Mouse (Mus musculus) cerebellum, adult 11-12 months (tissue): ENCODE results near the gene Fabp3.

Experiments used
- DNase-seq: peaks from one replicate; pipeline ENCODE4 v3.0.0; 2022

Fabp3 gene

DNA sequence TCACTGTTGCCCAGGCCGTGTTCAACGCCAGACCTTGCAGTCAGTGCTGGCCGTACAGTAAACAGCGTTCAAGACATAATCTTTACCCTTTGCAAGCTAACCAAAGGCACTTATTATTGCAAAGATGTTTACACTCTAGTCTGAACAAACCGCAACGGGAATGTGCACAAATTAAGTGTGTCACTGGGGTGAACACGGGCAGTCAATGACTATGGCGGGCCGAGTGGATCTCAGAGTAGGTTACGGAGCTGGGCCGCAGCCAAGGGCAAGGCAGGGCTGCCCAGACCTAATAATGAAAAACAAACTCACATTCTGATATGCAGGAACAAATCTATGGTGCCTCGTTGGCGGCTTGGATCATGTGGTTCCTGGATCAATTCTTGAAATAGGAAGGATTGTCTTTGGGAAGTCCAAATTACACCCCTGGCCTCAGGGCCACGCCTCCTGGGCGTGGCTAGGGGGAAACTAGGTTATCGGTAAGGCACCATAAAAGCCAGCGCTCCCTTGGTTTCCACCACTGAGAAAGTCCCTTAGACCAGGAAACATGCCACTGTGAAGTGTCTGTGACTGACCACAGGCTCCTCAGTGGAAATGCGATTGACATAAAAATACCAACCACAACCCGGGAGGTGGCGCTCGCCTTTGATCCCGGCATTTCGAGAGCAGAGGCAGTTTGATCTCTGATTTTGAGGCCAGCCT lies 13.2 kb upstream of the Fabp3 start:
- no peak for DNase-seq

DNA sequence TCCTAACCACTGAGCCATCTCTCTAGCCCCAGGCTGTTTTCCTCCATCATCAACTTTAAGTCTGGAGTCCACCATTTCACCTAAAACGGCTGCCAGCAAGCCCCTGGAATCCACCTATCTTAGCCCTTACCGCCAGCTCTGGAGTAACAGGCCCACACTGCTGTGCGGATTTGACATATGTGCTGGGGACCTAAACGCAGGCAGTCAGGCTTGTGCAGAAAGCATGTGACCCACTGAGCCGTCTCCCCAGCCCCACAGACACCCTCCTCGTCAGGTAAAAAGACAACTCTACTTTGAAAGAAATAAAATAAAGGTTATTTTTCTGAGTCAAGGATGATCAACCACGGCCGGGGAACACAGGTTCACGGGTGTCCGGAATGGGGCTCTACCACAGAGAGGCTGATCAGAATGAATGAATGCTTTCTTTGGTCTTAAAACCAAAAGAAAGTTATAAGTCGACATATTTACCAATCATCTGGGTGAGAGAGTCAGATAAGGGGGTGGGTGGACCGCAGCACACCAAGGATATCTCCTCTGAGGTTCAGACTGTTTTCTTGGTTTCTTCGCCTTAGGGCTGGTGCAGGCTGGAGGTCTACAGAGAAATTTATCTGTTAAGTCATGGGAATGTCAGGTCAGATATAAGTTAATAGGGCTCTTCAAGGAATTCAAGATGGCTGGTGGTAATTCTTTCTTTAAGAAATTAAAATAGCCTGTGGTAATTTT lies 12.0 kb upstream of the Fabp3 start:
- no peak for DNase-seq

DNA sequence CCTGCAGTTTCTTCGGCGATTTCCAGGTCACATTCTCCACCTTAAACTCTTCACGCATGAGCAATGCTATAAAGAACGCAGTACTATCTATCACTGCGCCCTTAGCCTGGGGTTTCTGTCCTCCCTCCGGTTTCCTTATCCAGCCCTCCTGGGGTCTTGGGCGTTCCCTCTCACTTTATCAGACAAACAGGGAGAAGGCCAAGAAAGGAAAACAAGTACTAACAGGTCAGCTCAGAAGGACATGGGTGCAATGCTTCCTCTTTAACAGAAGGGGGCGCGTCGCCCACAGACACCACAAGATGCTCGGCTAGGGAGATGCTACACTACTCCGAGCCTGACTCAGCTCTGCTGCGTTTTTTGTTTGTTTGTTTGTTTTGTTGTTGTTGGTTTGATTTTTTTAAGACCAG lies 11.3 kb upstream of the Fabp3 start:
- no peak for DNase-seq

DNA sequence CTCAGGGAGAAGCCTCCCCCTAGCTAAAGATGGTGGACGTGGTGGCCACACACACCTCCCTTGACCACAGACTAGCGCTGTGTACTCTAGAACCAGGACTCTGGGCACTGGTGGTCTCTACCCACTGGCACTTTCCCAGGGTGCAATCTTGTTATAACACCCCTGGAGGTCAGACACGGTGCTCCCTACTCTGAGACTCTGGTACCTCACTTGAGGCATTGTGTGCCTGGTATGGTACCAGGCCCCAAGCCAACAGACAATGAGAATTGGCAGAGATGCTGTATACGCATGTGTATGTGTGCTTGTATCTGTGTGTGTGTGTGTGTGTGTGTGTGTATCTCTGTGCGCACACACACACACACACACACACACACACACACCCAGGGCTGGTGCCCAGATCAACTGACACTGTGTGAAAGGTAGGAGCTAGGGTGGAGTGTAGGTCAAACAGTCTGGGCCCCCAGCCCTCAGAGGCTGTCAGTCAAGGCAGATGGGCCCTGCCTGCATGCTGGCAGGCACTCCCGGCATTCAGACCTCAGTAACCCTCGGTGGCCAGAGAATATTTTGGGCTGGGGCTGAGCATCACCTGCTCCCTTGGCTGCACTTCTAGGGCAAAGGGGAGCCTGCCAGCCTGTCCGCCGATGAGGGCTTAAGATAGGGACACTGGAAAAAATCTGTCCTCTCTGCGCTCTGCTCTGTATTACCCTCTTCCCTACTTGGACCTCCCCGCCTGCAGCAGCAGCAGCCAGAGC lies 9.3 kb upstream of the Fabp3 start:
- DNase-seq, result peak; percentile 83

DNA sequence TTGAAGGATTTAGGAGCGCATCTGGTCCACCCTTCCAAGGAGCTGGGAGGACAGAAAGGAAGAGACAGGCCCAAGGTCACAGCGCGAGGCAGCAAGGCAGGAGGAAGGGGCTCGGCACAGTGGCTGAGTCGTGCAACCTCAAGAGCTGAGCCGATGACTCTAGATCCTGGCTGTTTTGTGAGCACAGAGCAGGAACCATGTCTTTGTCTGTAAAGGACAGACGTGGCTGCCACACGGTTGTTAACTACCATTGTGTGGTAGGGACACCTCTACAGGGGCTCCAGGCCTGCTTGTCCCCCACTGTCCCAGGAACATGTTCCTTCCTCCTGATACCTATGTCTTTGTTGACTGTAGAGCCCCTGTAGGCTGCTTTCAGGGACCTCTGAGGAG lies 8.8 kb upstream of the Fabp3 start:
- no peak for DNase-seq

DNA sequence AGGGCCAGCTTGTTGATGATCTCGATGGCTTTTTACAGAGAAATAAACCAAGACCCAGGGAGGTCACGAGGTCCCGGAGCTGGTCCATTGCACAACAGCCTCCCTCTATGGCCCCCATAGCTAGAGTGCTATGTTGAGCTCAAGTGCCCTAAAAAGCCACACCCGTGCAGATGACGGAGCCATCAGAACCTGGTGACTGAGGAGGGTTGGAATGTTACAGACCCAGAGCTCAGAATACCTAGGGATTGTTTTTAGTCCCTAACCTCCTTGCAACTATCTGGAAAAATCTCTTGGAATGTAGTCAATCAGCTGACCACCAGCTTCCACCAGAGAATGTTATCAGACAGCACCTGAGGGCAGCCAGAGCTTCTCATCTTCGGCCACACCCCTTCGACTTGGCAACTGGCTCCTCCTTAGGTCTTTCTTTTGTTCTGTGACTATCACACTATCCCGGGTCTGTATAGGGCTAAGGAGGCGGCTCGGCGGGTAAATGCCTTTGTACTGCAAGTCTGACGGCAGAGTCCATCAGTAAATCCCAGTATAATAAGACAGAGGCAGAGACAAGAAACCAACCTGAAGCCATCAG lies 6.0 kb upstream of the Fabp3 start:
- no peak for DNase-seq

DNA sequence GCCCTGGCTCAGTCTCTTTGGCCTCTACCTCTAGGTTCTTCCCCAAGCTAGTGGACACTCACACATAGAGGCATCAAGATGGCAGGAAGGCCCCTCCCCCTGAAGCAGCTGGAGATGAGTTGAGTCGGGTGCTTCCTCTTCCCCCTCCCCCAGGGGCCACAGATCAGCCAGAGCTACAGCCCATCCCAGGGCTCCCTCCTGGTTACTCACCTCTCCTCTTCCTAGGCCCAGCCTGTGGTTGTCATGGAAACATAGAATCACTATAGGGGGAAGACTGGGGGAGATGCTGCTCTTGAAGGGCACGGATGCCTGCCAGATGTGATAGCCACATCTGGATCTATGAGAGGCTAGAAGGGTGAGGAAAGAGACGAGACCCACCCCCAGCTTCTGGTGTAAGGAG lies 3.6 kb upstream of the Fabp3 start:
- no peak for DNase-seq

DNA sequence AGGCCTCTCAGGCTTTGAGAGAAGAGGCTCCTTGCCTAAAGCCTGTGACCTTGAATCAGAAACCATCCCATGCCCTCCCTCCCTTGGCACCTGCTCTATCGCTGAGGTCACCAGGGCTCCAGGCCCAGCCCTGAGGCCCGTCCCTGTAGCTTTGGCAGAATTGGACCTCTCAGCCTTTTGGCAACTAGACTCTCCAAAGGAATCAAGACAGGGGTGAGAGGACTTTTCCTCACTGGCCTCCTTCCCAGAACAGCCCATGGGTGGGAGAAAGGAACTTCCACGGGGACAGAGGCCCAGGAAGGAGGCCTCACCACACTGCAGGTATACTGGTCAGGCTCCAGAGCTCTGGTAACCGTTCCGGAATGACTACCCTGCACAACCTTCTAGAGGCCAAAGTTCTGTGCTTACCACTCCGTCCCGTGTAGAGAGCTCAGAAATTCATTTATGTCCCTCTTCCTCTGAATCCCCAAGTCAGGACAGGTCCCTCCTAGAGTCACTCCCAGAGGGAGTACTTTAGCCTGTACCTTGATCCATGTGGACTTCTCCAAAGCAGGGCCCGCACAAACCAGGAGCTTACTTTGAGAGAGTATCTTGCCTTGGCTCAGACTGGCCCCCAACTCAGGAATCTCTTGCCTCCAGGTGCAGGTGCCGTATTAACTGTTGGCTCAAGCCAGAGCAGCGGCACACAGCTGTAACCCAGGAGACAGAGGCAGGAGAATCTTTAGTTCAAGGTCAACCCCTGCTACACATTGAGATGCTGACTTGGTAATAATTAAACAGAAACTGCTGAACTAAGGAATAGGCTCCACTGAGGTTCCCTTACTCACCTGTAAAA lies 1.4 kb upstream of the Fabp3 start:
- peak; percentile 59 for DNase-seq

DNA sequence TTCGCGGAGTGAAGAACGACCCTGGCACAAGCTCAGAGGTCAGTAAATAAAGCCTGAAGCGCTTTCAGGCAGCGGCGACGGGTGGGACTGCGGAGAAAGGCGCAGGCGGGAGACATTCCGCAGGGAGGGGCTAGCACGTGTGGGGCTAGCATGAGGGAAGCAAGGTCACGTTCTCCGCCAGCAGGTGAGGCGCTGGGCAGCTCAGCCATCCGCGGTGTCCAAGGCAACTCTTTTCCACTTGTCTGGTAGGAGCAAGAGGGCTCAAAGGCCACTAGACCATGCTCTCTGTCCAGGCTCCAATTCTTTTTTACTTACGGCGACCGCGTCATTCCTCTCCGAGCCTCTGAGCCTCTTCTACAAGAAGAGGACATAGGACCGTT lies 554 bp upstream of the Fabp3 start:
- DNase-seq, result peak; percentile 76

DNA sequence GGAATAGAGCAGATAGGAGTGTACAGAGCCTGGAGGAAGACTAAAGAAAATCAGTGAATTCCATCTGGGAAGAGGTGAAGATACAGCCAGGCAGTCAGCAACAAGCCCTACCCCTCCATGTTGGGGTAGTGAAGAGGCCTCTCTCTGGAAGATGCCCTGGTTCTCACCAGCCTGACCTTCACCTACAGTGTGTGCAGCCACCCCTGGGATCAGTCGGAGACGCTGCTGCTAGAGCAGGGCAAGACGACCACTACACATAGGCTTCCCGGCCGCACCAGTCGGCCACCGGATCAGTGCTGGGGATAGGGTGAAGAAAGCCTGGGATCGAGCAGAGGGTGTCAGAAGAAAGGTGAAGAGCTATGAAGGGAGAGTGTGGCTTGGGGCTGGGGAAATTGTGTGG lies 859 bp downstream of the Fabp3 start:
- DNase-seq, result no peak

DNA sequence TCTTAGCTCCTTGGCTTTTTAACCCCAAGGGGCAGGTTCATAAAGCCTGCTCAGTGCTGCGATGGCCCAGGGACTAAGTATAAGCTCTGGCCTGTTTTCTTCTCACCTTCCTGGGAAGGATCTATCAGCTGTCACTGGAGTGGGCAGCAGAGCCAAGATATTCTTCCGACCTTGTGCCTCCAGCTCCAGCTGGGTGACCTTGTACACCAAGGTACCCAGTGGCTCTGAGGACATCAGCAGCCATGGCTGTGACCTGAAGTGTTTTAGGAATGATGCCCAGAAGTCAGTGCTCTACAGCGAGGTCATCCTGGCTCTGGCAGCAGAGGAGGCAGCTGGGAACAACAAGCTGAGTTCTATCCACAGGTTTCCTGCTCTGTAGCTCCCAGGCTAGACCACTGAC lies 4.1 kb downstream of the Fabp3 start:
- no peak for DNase-seq

DNA sequence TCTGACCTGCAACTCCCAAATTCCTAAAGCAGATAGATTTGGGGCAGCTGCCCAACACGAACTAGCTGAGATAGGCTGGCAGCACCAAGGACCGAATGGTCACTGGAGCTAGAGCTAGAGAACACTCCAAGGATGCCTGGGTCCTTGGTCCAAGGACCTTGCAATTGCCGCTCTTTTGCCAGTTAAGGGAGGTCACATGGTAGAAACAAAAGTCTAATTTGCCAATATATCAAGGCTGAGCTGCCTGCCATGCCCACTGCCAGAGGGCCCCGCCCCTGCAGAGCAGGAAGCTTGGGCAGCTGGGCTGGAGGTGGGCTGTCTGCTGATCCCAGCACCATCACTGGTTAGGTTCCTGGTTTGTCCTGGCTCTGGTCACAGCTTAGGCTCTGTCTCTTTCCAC lies 5.2 kb downstream of the Fabp3 start:
- no peak for DNase-seq

DNA sequence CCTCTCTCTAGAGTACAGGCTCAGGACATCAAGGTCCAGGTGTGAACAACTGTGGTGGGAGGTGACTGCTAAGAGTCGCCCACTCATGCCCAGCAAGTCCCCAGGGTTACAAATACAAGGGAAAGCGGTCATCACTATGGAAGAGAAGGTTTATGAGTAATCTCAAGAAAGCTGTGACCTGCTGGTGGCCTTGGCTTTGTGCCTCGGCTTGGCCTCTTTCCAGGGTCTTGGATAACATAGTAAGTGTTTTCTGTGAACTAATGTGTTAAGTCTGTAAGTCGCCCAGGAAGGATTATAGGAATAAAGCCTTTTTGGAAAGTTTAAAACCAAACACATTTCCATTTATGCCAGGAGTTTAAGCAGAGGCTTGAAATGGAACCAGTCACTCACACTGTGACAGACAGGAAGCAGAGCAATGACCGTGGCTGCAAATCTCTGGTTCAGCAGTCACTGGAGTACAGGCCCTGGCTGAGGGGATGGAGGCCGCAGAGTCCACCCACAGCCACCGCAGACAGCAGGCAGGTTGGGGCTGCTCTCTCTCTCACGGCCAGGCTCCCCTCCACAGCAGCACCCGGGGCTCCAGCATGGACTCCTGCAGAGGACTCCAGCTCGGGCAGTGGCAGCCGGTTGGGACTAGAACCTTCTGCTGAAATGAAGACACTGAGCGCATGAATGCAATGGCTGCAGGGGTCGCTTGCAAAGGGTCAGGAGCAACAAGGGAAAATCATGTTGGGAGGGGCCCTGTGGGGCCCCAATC lies 7.6 kb downstream of the Fabp3 start:
- DNase-seq, result no peak

DNA sequence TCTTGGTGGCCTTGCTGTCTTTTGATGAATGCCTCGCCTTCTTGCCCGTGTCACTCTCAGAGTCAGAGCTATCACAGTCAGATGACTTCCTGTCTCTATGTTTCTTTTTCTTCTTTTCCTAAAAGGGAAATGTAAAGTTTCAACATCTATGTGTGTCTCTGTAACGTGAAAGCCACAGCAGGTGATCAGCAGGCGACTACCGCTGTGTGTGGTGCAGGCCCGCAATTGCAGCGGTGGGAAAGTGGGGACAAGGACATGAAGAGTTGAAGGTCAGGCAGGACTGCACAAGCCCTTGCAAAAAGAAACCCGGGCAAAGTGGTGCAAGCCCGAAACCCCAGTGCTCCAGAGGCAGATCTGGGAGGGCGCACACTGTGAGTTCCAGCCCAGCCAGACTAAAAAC lies 8.3 kb downstream of the Fabp3 start:
- DNase-seq, result no peak

DNA sequence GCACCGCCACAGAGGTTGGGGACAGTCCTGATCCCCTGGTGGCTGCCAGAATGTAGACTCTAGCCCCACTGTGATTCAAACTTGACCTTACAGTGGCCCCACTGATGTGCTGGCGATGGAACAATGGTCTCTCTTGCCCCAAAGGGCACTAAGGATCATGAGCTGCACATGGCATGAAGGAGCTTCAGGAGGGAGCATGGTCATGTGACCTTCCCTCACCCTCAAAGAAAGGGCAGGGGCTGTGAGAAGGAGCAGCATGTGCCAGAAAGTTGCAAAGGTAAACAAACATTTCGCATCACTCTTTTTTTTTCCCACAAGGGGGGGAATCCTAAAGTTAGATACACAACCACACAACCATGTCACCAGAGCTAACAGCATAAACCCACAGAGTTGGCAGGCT lies 9.7 kb downstream of the Fabp3 start:
- no peak for DNase-seq

DNA sequence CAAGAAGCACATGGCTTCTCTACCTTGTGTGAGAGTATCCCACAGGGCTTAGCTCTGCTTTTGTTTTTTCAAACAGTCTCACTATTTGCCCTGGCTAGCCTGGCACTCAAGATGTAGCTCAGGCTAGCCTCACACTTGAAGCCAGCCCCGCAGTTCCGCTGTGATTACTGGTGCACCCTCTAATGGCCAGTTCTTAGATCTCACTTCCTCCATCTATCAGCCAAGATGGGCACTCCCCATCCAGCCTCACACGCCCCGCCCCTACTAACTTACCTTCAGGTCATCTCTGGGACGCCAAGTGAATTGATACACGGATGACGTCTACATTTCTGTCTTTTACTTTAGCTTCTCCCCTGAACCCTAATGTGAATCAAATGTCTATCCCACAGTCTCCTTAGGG lies 11.2 kb downstream of the Fabp3 start:
- no peak for DNase-seq

DNA sequence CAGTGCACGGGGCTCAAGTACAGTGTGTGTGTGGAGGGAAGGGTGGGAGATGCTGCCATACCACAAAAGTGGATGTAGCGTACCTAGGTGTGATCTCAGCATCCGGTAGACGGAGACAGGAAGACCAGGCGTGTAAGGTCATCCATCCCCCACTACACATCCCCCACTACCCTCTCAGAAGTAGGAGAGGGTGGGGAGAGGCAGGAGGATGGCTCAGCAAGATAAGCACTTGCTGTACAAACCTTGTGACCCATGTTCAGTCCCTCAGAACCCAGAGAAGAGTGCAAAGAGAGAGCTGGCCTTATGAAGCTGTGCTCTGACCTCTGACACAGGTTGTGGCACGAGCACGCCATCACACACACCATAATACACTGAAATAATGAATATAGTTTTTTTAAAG lies 13.2 kb downstream of the Fabp3 start:
- DNase-seq, result no peak

DNA sequence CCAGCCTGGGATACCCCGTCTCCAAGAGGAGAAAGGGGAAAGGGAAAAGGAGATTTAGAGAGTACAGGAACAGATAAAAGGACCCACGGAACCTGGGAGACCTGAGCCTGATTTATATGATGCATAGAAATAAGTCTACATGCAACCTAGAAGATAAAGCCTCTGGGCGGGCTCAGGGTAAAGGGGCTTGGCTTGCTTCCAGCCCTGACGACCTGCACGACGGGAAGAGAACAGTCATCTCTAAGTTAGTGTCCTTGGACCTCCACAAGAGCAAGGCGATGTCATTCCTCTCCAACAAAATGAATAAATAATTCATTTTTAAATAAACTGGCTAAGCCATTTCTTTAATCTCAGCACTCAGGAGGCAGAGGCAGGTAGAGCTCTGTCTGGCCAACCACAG lies 14.2 kb downstream of the Fabp3 start:
- no peak for DNase-seq

DNA sequence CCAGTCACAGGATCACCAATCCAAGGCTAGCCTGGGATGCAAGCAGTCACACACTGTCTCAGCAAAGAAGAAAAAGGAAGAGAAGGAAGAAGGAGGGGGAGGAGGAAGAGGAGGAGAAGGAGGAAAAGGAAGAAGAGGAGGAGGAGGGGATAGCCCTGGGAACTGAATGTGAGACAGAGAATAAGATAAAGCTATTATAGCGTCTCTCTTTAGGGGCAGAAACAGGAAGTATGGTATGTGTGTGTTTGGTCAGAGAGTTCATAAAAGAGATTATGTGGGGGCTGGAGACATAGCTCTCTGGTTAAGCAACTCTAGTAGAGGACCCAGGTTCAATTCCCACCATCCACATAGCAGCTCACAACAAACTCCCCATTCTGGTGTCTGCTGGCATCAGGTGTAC lies 14.8 kb downstream of the Fabp3 start:
- no peak for DNase-seq

DNA sequence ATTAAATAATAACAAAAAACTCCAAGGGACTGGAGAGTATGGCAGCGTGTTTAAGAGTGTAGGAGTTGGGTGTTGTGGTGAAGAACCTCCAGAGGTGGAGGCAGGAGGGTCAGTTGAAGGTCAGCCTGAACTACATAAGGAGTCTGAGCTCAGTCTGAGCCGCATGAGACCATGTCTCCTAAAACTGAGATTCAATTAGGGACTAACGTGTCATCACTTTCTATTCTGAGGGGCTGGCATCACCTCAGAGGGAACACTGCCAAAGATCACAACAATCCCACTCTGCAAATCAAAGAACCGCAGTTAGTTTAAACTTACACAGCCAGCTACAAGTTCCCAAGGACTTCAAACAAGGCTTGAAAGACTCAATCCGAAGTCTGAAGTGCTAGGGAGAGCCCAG lies 15.2 kb downstream of the Fabp3 start:
- DNase-seq, result no peak

DNA sequence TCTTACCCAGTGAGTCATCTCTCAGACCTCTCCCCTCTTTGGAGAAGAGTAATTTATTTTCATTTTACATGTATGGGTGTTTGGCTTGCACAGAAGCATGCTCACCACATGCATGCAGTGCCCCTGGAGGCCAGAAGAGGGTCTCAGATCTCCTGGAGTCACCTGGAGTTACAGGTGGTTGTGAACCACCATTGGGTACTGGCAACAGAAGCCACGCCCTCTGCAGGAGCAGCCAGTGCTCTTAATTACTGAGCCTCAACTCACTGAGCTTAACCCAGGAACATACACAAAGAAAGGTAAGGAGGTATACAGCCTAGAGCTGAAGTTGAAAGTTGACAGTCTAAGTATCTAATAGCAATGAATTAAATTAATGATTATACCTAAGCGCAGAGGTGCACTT lies 17.1 kb downstream of the Fabp3 start:
- no peak for DNase-seq

DNA sequence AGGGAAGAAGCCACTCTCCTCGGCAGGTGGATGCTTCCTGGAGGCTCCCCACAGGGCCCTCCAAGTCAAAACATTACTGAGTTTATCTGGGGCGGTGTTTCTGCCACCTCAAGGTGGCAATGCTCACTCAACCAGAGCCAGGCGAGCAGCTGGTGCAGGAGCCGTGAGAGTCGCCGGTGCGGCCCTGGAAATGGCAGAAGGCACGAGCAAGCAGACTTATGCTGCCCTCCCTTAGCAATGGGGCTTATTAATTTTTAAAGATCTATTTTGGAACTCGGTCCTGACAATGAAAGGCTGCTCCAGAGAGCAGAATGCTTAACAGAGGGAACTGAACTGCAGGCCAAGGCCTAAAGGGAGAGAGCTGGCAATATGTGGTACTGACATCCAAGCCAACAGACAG lies 19.0 kb downstream of the Fabp3 start:
- DNase-seq, result peak; percentile 84
